Mouse (Mus musculus) urinary bladder, adult 18-20 months (tissue): Measurements from ENCODE around the gene Exoc6b.

Experiments
- DNase-seq, 2 experiments: peaks; one replicate each; pipeline ENCODE4 v3.0.0; 2022; ENCODE audit warnings: low spot score in 2 of 2, mixed read lengths in 2 of 2

Gene Exoc6b

GRCm38 (mm10) chr6:84882663-84883517 is 186.4 kb downstream of the Exoc6b start:
- DNase-seq, result no peak

GRCm38 (mm10) chr6:84875869-84876268 is 193.4 kb downstream of the Exoc6b start:
- DNase-seq, result no peak

- no peak for DNase-seq
Observed at GRCm38 (mm10) chr6:84867114-84867513, 202.2 kb downstream of the Exoc6b start.

- no peak for DNase-seq
Observed at GRCm38 (mm10) chr6:84864625-84865024, 204.7 kb downstream of the Exoc6b start.

GRCm38 (mm10) chr6:84863816-84864375 is 205.4 kb downstream of the Exoc6b start:
- no peak for DNase-seq

GRCm38 (mm10) chr6:84845665-84846064 is 223.6 kb downstream of the Exoc6b start:
- DNase-seq, result no peak

GRCm38 (mm10) chr6:84841138-84841537 is 228.2 kb downstream of the Exoc6b start:
- no peak for DNase-seq

- DNase-seq, result no peak
Observed at GRCm38 (mm10) chr6:84807546-84807945, 261.8 kb downstream of the Exoc6b start.

GRCm38 (mm10) chr6:84806132-84806730 is 263.1 kb downstream of the Exoc6b start:
- DNase-seq, result no peak

- no peak for DNase-seq
Observed at GRCm38 (mm10) chr6:84798736-84799135, 270.6 kb downstream of the Exoc6b start.

- DNase-seq, result no peak
Observed at GRCm38 (mm10) chr6:84783994-84784393, 285.3 kb downstream of the Exoc6b start.

- DNase-seq, result no peak
Observed at GRCm38 (mm10) chr6:84779987-84780386, 289.3 kb downstream of the Exoc6b start.

- no peak for DNase-seq
Observed at GRCm38 (mm10) chr6:84778970-84779369, 290.3 kb downstream of the Exoc6b start.

GRCm38 (mm10) chr6:84775908-84776307 is 293.4 kb downstream of the Exoc6b start:
- peak in 1 of 2 experiments; percentile 50 for DNase-seq

GRCm38 (mm10) chr6:84755266-84755665 is 314.0 kb downstream of the Exoc6b start:
- no peak for DNase-seq

- no peak for DNase-seq
Observed at GRCm38 (mm10) chr6:84752806-84753420, 316.4 kb downstream of the Exoc6b start.

- no peak for DNase-seq
Observed at GRCm38 (mm10) chr6:84751409-84751808, 317.9 kb downstream of the Exoc6b start.

- DNase-seq, result no peak
Observed at GRCm38 (mm10) chr6:84746847-84747395, 322.4 kb downstream of the Exoc6b start.

GRCm38 (mm10) chr6:84746193-84746846 is 323.0 kb downstream of the Exoc6b start:
- no peak for DNase-seq

- no peak for DNase-seq
Observed at GRCm38 (mm10) chr6:84745570-84745969, 323.7 kb downstream of the Exoc6b start.

- no peak for DNase-seq
Observed at GRCm38 (mm10) chr6:84742227-84742626, 327.1 kb downstream of the Exoc6b start.

- peak; percentile 4 to 22 for DNase-seq
Observed at GRCm38 (mm10) chr6:84736942-84737341, 332.4 kb downstream of the Exoc6b start.
